Mouse (Mus musculus) heart, adult 2 months (tissue): ENCODE data around the gene Ptpn13. TPM values are rescaled to one million over a fixed set of nuclear protein-coding genes. Genes with fewer than 3 reads are reported as not detected.

Source experiments
- DNase-seq, 2 experiments: peaks; one replicate each; pipeline ENCODE4 v3.0.0; 2021
- H3K27ac ChIP-seq: fragments of 200-600 bp; 2 replicates; pipeline ENCODE4 v1.8.1; 2022
- H3K27me3 ChIP-seq: fragments of 200-500 bp; 2 replicates; pipeline ENCODE4 v1.6.1; 2012; ENCODE audit warnings: mild to moderate bottlenecking, low read length, inconsistent platforms, mixed read lengths; ENCODE audit not compliant: control insufficient read depth, insufficient read depth
- H3K36me3 ChIP-seq: fragments of 200-500 bp; 2 replicates; pipeline ENCODE4 v1.6.1; 2012; ENCODE audit warnings: low read length, inconsistent platforms; ENCODE audit not compliant: control insufficient read depth, insufficient read depth
- H3K4me1 ChIP-seq: fragments of 200-500 bp; 2 replicates; pipeline ENCODE4 v1.6.1; 2011; ENCODE audit warnings: low read length; ENCODE audit not compliant: control insufficient read depth, insufficient read depth
- H3K4me3 ChIP-seq: fragments of 200-600 bp; 2 replicates; pipeline ENCODE4 v1.8.1; 2022
- H3K79me2 ChIP-seq: fragments of 200-500 bp; replicated peaks from 2 replicates; pipeline ENCODE4 v1.6.1; 2012; ENCODE audit warnings: mild to moderate bottlenecking, inconsistent platforms, low read length, moderate library complexity, mixed read lengths; ENCODE audit not compliant: control insufficient read depth, insufficient read depth
- H3K9ac ChIP-seq: fragments of 200-500 bp; 2 replicates; pipeline ENCODE4 v1.6.1; 2012; ENCODE audit warnings: low read depth, mild to moderate bottlenecking, control low read depth, inconsistent platforms, low read length, mixed read lengths
- CTCF ChIP-seq: fragments of 200-600 bp; IDR thresholded peaks from 2 replicates; pipeline ENCODE4 v1.8.1; 2022; ENCODE audit warnings: antibody characterized with exemption, mild to moderate bottlenecking, moderate library complexity
- EP300 ChIP-seq: fragments of 200-500 bp; IDR thresholded peaks from 2 replicates; pipeline ENCODE4 v1.6.1; 2011; ENCODE audit warnings: low read depth, low read length, control low read depth; ENCODE audit not compliant: insufficient read depth
- POLR2A ChIP-seq: fragments of 200-500 bp; IDR thresholded peaks from 2 replicates; pipeline ENCODE4 v1.6.1; 2011; ENCODE audit warnings: mild to moderate bottlenecking, low read depth, low read length, control low read depth; ENCODE audit not compliant: insufficient read depth
- WGBS: fragments of 180-500 bp; shearing (Covaris S2); methylation state at CpG from one replicate; pipeline ENCODE4 v1.1.7; 2018; 5-methylcytosine and 5-hydroxymethylcytosine counted together
- intact Hi-C: fragments of 180-260 bp; cut with DNase I; formaldehyde crosslinking; loops from one replicate; pipeline ENCODE4 v1.15.1; 2025
- long read RNA-seq: library from polyadenylated mRNA; stranded (forward); transcript quantifications from one replicate; pipeline ENCODE4 v2.0.0, GENCODE M21; 2021
- polyA plus RNA-seq: library from polyadenylated mRNA; depleted of rRNA; stranded (reverse); fragments of >200 nt; gene quantifications from 2 replicates; pipeline ENCODE4 v1.2.3, GENCODE M21; 2012; rRNA removed
- total RNA-seq, 2 experiments: library from RNA; stranded (reverse); gene quantifications; 2 replicates each; pipeline ENCODE4 v1.2.3; 2021

The Ptpn13 gene
- 1 to 10 TPM; 5.3 to 5.8 TPM for total RNA-seq
- 2.1 and 3.6 TPM in 2 replicates for polyA plus RNA-seq
- long read RNA-seq, partial matches to known transcripts, result 2 of 4 reads
- long read RNA-seq, other reads (novel, unspliced or antisense), result 2 of 4 reads

DNA sequence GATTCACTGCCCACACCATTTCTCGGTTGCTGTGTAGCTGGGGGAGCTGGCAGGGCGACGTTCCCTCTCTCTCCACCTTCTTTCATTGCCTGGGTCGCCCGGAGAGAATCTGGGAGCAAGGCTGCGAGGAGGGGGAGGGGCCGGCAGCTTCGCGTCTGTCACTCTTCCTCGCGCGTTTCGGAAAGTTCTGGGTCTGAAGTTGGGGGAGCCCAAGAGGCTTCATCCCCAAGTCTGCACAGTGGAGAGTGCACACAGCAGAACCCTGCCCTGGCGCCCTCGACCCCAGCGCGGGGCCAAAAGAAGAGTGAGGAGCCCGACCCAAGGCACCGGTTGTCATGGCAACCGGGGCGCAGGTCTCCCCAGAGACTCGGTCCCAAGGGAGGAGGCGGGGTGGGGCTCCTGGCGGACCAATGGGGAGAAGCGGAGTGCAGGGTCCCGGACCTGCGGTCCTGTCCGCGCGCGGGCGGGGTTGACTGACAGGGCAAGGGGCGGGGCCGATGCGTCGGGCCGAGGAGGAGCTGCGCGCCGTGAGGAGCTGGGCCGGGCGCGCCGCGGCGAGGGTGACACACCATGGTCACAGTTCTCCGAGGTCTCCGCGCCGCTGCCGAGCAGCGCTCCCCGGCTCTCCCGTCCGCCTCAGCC is at the start of gene Ptpn13:
TSS of gene Ptpn13 (plus strand) at position 515 of the 642 bp plus-strand sequence.
- peak; percentile 91 to 93 for DNase-seq

DNA sequence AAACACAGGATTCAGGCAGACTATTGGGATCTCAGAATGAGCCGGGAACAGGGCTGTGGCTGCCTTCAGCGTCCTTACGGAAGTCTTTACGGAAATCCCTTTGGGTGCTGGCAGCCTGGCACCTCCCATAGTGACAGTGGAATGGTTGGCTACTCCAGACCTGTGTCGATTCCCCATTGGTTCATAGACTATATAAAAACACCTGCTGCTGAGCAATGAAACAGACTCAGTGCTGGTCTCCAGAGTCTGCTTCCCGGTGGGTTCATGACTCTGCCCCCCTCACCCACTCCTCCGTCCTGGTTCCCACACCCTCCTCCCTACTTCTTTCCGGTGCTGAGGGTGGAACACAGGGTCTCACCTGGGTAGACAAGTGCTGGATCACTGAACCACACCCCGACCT is 49.8 kb upstream of the Ptpn13 start:
- Histone ChIP-seq H3K27ac (no peak overlapping the region), H3K27me3 (peaks cover 5% of the 10 kb centered on the region), H3K9ac (no peak overlapping the region), H3K4me3 (no peak overlapping the region), H3K79me2 (no peaks in the 10 kb centered on the region), H3K36me3 (peaks cover 2% of the 10 kb centered on the region; the same call in 1 of the 2 replicates), H3K4me1 (peaks cover 9% of the 10 kb centered on the region)
- WGBS, result 96% methylated on average over 9 of the region's 9 CpGs
- no peak for TF ChIP-seq POLR2A
- TF ChIP-seq EP300, result no peak
- no peak for TF ChIP-seq CTCF
- DNase-seq, result no peak
- intact Hi-C loops, result no loop called here

More for the DNA sequence above, at the start of gene Ptpn13:
- WGBS, result under 1% methylated on average over 54 of the region's 55 CpGs
- Histone ChIP-seq H3K9ac (peak within 1 kb of the TSS; percentile 55), H3K27me3 (0 out of 2 replicates have a peak, but pooled peaks cover 4% of the 10 kb centered on the region), H3K27ac (peak within 1 kb of the TSS; percentile 12), H3K79me2 (no peaks in the 10 kb centered on the region), H3K4me1 (no peaks in the 10 kb centered on the region), H3K36me3 (no peaks in the 10 kb centered on the region), H3K4me3 (peak within 1 kb of the TSS; percentile 72)
- intact Hi-C loops, result no loop called here
- TF ChIP-seq EP300 (no peak), POLR2A (0 out of 2 replicates have a peak, but pooled peaks have one; percentile 55)

GRCm38 (mm10) chr5:103376354-103377295 is 48.4 kb upstream of the Ptpn13 start:
- intact Hi-C loops, result no loop called here
- peak overlapping the region; percentile 8; the same call in 1 of the 2 replicates for H3K4me3 ChIP-seq

GRCm38 (mm10) chr5:103377493-103378130 is 47.4 kb upstream of the Ptpn13 start:
- peaks cover 2% of the 10 kb centered on the region; the same call in 1 of the 2 replicates for H3K36me3 ChIP-seq
- H3K27me3 ChIP-seq, result peaks cover 2% of the 10 kb centered on the region; the same call in 1 of the 2 replicates
- WGBS, result 14% methylated on average over 12 of the region's 12 CpGs
- intact Hi-C loops, result no loop called here
- H3K9ac ChIP-seq, result no peak overlapping the region; the same call in 1 of the 2 replicates
- no peak overlapping the region; the same call in 1 of the 2 replicates for H3K27ac ChIP-seq
- TF ChIP-seq POLR2A, result no peak
- TF ChIP-seq CTCF, result no peak
- no peak for TF ChIP-seq EP300
- peaks cover 9% of the 10 kb centered on the region for H3K4me1 ChIP-seq
- H3K4me3 ChIP-seq, result peak overlapping the region; percentile 8; the same call in 1 of the 2 replicates
- H3K79me2 ChIP-seq, result no peaks in the 10 kb centered on the region
- DNase-seq, result no peak

More at GRCm38 (mm10) chr5:103376354-103377295, 48.4 kb upstream of the Ptpn13 start:
- H3K27me3 ChIP-seq, result peaks cover 5% of the 10 kb centered on the region
- H3K27ac ChIP-seq, result peak overlapping the region; percentile 4; the same call in 1 of the 2 replicates
- peak overlapping the region; percentile 19; the same call in 1 of the 2 replicates for H3K9ac ChIP-seq
- no peak for TF ChIP-seq CTCF
- no peak for TF ChIP-seq EP300
- DNase-seq, result peak; percentile 25 to 30
- peaks cover 9% of the 10 kb centered on the region for H3K4me1 ChIP-seq
- H3K79me2 ChIP-seq, result no peaks in the 10 kb centered on the region
- WGBS, result 30% methylated on average over 17 of the region's 17 CpGs
- H3K36me3 ChIP-seq, result peaks cover 2% of the 10 kb centered on the region; the same call in 1 of the 2 replicates

- Histone ChIP-seq H3K9ac (no peak overlapping the region), H3K4me1 (peaks cover 9% of the 10 kb centered on the region), H3K27me3 (peaks cover 5% of the 10 kb centered on the region; the same call in 1 of the 2 replicates), H3K27ac (no peak overlapping the region), H3K4me3 (no peak overlapping the region), H3K36me3 (peaks cover 2% of the 10 kb centered on the region; the same call in 1 of the 2 replicates), H3K79me2 (no peaks in the 10 kb centered on the region)
- intact Hi-C loops, result no loop called here
- TF ChIP-seq CTCF (no peak), EP300 (no peak), POLR2A (no peak)
- no peak for DNase-seq
- 76% methylated on average over 11 of the region's 11 CpGs for WGBS
Measured at GRCm38 (mm10) chr5:103380785-103381527, 44.0 kb upstream of the Ptpn13 start.
